9 mouse cellular contexts compared by ENCODE assay signal in the genomic region with DNA sequence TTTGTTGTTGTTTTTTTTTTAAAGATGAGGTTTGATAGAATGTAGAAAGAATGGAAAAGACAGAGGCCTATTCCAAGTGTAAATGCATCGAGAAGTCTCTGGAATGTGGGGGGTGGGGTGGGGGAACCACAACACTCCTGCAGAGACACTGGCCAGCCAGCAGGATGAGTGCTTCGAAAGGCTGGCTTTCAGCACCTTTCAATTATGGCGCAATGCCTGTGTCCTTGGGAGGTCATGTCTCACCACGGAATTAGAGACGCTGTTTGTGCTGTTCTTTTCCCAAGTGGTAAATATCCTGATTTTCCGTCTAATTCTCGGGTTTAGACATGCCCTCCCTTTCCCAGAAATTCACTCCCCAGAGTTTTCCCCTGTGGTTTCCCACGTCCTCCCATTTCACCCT. TPM values are rescaled to one million over a fixed set of nuclear protein-coding genes. Genes with fewer than 3 reads are reported as not detected.
DNase-seq lines count a peak whose midpoint lies in the region; ATAC-seq and TF ChIP-seq lines count a peak whose summit lies in the region.
"Had no signal": no experiment of that assay in that cellular context is flagged by ENCODE, and none has a peak within 500 bp of the region (broad histone marks: within the 10 kb centered on the region; RNA-seq: fewer than 3 reads in every experiment).

No protein-coding gene starts in this region.

- H3K4me1 ChIP-seq in kidney, embryonic 15.5 days: peaks cover 31% of the 10 kb centered on the region
- peaks cover 49% of the 10 kb centered on the region for H3K4me1 ChIP-seq in heart, postnatal 0 days (ENCODE audit: control insufficient read depth, insufficient read depth)
- no peaks in the 10 kb centered on the region; the same call in 1 of the 2 replicates for H3K4me1 ChIP-seq in forebrain, embryonic 11.5 days (replicated peaks; ENCODE audit: control insufficient read depth, insufficient read depth, low read length)
- H3K4me1 ChIP-seq in intestine, embryonic 15.5 days (replicated peaks): peaks cover 21% of the 10 kb centered on the region; the same call in 1 of the 2 replicates
- peaks cover 22% of the 10 kb centered on the region for H3K4me1 ChIP-seq in midbrain, embryonic 10.5 days

- no peaks in the 10 kb centered on the region for H3K27me3 ChIP-seq in kidney, embryonic 15.5 days
- H3K27me3 ChIP-seq in heart, postnatal 0 days (ENCODE audit: control insufficient read depth, insufficient read depth, low read length): no peaks in the 10 kb centered on the region
- H3K27me3 ChIP-seq in forebrain, embryonic 11.5 days (ENCODE audit: control insufficient read depth, insufficient read depth, low read length): no peaks in the 10 kb centered on the region
- no peaks in the 10 kb centered on the region for H3K27me3 ChIP-seq in intestine, embryonic 15.5 days (replicated peaks)
- no peaks in the 10 kb centered on the region for H3K27me3 ChIP-seq in midbrain, embryonic 10.5 days (ENCODE audit: low read depth, poor library complexity, severe bottlenecking)

- peak; percentile 76 for TF ChIP-seq EP300 in heart, postnatal 0 days (IDR thresholded peaks at IDR 0.05; ENCODE audit: low read depth)

- H3K4me3 ChIP-seq in kidney, embryonic 15.5 days (replicated peaks): no peak overlapping the region
- no peak overlapping the region for H3K4me3 ChIP-seq in heart, postnatal 0 days (ENCODE audit: low read depth, low read length)
- no peak overlapping the region for H3K4me3 ChIP-seq in forebrain, embryonic 11.5 days (ENCODE audit: low read depth, low read length)
- H3K4me3 ChIP-seq in intestine, embryonic 15.5 days (replicated peaks): no peak overlapping the region
- H3K4me3 ChIP-seq in midbrain, embryonic 10.5 days: no peak overlapping the region

- H3K9me3 ChIP-seq in kidney, embryonic 15.5 days (replicated peaks): no peaks in the 10 kb centered on the region
- H3K9me3 ChIP-seq in heart, postnatal 0 days (replicated peaks; ENCODE audit: control insufficient read depth, low read length): no peaks in the 10 kb centered on the region
- no peaks in the 10 kb centered on the region for H3K9me3 ChIP-seq in forebrain, embryonic 11.5 days (ENCODE audit: control insufficient read depth, low read length)
- H3K9me3 ChIP-seq in intestine, embryonic 15.5 days: no peaks in the 10 kb centered on the region
- no peaks in the 10 kb centered on the region for H3K9me3 ChIP-seq in midbrain, embryonic 10.5 days (replicated peaks)
- H3K9me3 ChIP-seq: G1E had no signal

- no peak overlapping the region for H3K4me2 ChIP-seq in kidney, embryonic 15.5 days
- H3K4me2 ChIP-seq in heart, postnatal 0 days (ENCODE audit: low read depth, low read length): no peak overlapping the region
- H3K4me2 ChIP-seq in forebrain, embryonic 11.5 days (ENCODE audit: low read depth, low read length, severe bottlenecking): no peak overlapping the region
- no peak overlapping the region for H3K4me2 ChIP-seq in intestine, embryonic 15.5 days (replicated peaks)

- H3K9ac ChIP-seq in kidney, embryonic 15.5 days: no peak overlapping the region
- 0 out of 2 replicates have a peak overlapping the region, but pooled peaks have one; percentile 27 for H3K9ac ChIP-seq in heart, postnatal 0 days (replicated peaks; ENCODE audit: low read depth, low read length)
- H3K9ac ChIP-seq in forebrain, embryonic 11.5 days (ENCODE audit: low read length): no peak overlapping the region
- no peak overlapping the region for H3K9ac ChIP-seq in intestine, embryonic 15.5 days

- WGBS in kidney, embryonic 15.5 days: 40% methylated on average over 8 of the region's 8 CpGs
- 14% methylated on average over 8 of the region's 8 CpGs for WGBS in heart, postnatal 0 days
- WGBS in forebrain, embryonic 11.5 days: 40% methylated on average over 8 of the region's 8 CpGs
- 40% methylated on average over 8 of the region's 8 CpGs for WGBS in intestine, embryonic 15.5 days
- WGBS in midbrain, embryonic 10.5 days: 51% methylated on average over 8 of the region's 8 CpGs

- peak; percentile 56 for DNase-seq in kidney, adult 18-20 months
- peak; percentile 47 for DNase-seq in adrenal gland, postnatal 25 days
- DNase-seq in heart, postnatal 0 days (ENCODE audit: low spot score): peak; percentile 81
- peak; percentile 66 for DNase-seq in lung, postnatal 25 days (ENCODE audit: low spot score)
- no peak for DNase-seq in forebrain, embryonic 11.5 days (ENCODE audit: low spot score)
- DNase-seq in midbrain, embryonic 10.5 days (ENCODE audit: low spot score): no peak

- no peak for ATAC-seq in kidney, embryonic 15.5 days (replicated peaks; ENCODE audit: low FRiP score)
- peak; percentile 50; the same call in 1 of the 2 replicates for ATAC-seq in heart, postnatal 0 days (ENCODE audit: insufficient read depth, low read depth)
- no peak for ATAC-seq in forebrain, embryonic 11.5 days (replicated peaks; ENCODE audit: low FRiP score)
- no peak for ATAC-seq in intestine, embryonic 15.5 days

- no peak overlapping the region for H3K27ac ChIP-seq in kidney, embryonic 15.5 days
- peak overlapping the region; percentile 83 for H3K27ac ChIP-seq in heart, postnatal 0 days (ENCODE audit: low read depth)
- H3K27ac ChIP-seq in forebrain, embryonic 11.5 days (ENCODE audit: low read depth, low read length): no peak overlapping the region
- H3K27ac ChIP-seq in intestine, embryonic 15.5 days: no peak overlapping the region; the same call in 1 of the 2 replicates
- no peak overlapping the region for H3K27ac ChIP-seq in midbrain, embryonic 10.5 days (replicated peaks)

- peak; percentile 29 for TF ChIP-seq CTCF in heart, postnatal 0 days (IDR thresholded peaks at IDR 0.05; ENCODE audit: low read depth)

- H3K36me3 ChIP-seq in kidney, embryonic 15.5 days: no peaks in the 10 kb centered on the region
- no peaks in the 10 kb centered on the region for H3K36me3 ChIP-seq in heart, postnatal 0 days (replicated peaks; ENCODE audit: control insufficient read depth, insufficient read depth, low read length)
- H3K36me3 ChIP-seq in forebrain, embryonic 11.5 days (ENCODE audit: control insufficient read depth, insufficient read depth, low read length): no peaks in the 10 kb centered on the region
- no peaks in the 10 kb centered on the region for H3K36me3 ChIP-seq in intestine, embryonic 15.5 days
- H3K36me3 ChIP-seq in midbrain, embryonic 10.5 days: no peaks in the 10 kb centered on the region
- H3K36me3 ChIP-seq: G1E had no signal

RNA-seq across cellular contexts. Expression of gene Hint1, which starts 16.5 kb away (rescaled TPM):
- polyA plus RNA-seq in kidney, embryonic 15.5 days (2015; fragmentation: Nextera tagmentation; extraction: Ambion mirVana): 683 and 778 TPM in 2 replicates
- 386 and 405 TPM in 2 replicates for total RNA-seq in adrenal gland, postnatal 25 days (2021)
- total RNA-seq in heart, postnatal 0 days (2014; rRNA removed; ENCODE audit: low replicate concordance): 704 and 779 TPM in 2 replicates
- 923 and 965 TPM in 2 replicates for polyA plus RNA-seq in heart, postnatal 0 days (2015; fragmentation: Nextera tagmentation; extraction: Ambion mirVana)
- 633 and 702 TPM in 2 replicates for polyA plus RNA-seq in forebrain, embryonic 11.5 days (2014; fragmentation: Nextera tagmentation; extraction: Ambion mirVana)
- 705 and 851 TPM in 2 replicates for polyA plus RNA-seq in intestine, embryonic 15.5 days (2015; fragmentation: Nextera tagmentation; extraction: Ambion mirVana)
- polyA plus RNA-seq in midbrain, embryonic 10.5 days (2016; fragmentation: Nextera tagmentation; extraction: Ambion mirVana): 625 and 682 TPM in 2 replicates

RNA-seq across cellular contexts. Expression of gene Gpx3, which starts 19.6 kb away (rescaled TPM):
- 156 and 157 TPM in 2 replicates for polyA plus RNA-seq in kidney, embryonic 15.5 days (2015; fragmentation: Nextera tagmentation; extraction: Ambion mirVana)
- total RNA-seq in adrenal gland, postnatal 25 days (2021): 255 and 328 TPM in 2 replicates
- 114 and 243 TPM in 2 replicates for total RNA-seq in heart, postnatal 0 days (2014; rRNA removed; ENCODE audit: low replicate concordance)
- 788 and 904 TPM in 2 replicates for polyA plus RNA-seq in heart, postnatal 0 days (2015; fragmentation: Nextera tagmentation; extraction: Ambion mirVana)
- polyA plus RNA-seq in forebrain, embryonic 11.5 days (2014; fragmentation: Nextera tagmentation; extraction: Ambion mirVana): 52.8 and 61.6 TPM in 2 replicates
- 308 and 352 TPM in 2 replicates for polyA plus RNA-seq in intestine, embryonic 15.5 days (2015; fragmentation: Nextera tagmentation; extraction: Ambion mirVana)
- 68.6 and 72.1 TPM in 2 replicates for polyA plus RNA-seq in midbrain, embryonic 10.5 days (2016; fragmentation: Nextera tagmentation; extraction: Ambion mirVana)
- total RNA-seq: G1E had no signal
- polyA plus RNA-seq: G1E had no signal

RNA-seq across cellular contexts. Expression of gene Lyrm7, which starts 22.0 kb away (rescaled TPM):
- 5.3 and 8.6 TPM in 2 replicates for polyA plus RNA-seq in kidney, embryonic 15.5 days (2015; fragmentation: Nextera tagmentation; extraction: Ambion mirVana)
- 16.8 and 17.8 TPM in 2 replicates for total RNA-seq in adrenal gland, postnatal 25 days (2021)
- 4.5 and 6.3 TPM in 2 replicates for total RNA-seq in heart, postnatal 0 days (2014; rRNA removed; ENCODE audit: low replicate concordance)
- 19.2 and 20.2 TPM in 2 replicates for polyA plus RNA-seq in heart, postnatal 0 days (2015; fragmentation: Nextera tagmentation; extraction: Ambion mirVana)
- polyA plus RNA-seq in forebrain, embryonic 11.5 days (2014; fragmentation: Nextera tagmentation; extraction: Ambion mirVana): 6.4 and 8.6 TPM in 2 replicates
- 8.9 and 9.4 TPM in 2 replicates for polyA plus RNA-seq in intestine, embryonic 15.5 days (2015; fragmentation: Nextera tagmentation; extraction: Ambion mirVana)
- polyA plus RNA-seq in midbrain, embryonic 10.5 days (2016; fragmentation: Nextera tagmentation; extraction: Ambion mirVana): 4.7 and 6.5 TPM in 2 replicates

Comparison
In these comparisons a context has a peak if more than half of its experiments do, and no peak if none do; other contexts are left out.
1. DNase-seq: peak in kidney, adult 18-20 months (single experiment), adrenal gland, postnatal 25 days (single experiment), heart, postnatal 0 days (single experiment) and lung, postnatal 25 days (single experiment); none in forebrain, embryonic 11.5 days (single experiment) and midbrain, embryonic 10.5 days (single experiment).